Mouse (Mus musculus) cerebellum, adult 8-10 months (tissue): ENCODE measurements at regions not wholly inside any gene's neighbourhood (a gene's known extent, or its start where the extent isn't known, plus 50 kb on each side); places are given as distances from the start of the nearest gene placed in this dataset.
"Not testable (repeated sequence)": the region's sequence is repeated elsewhere in the genome, so short reads cannot be mapped to it uniquely, and the experiment has no call there.

Experiments
- DNase-seq: peaks from one replicate; pipeline ENCODE4 v3.0.0; 2022

DNA sequence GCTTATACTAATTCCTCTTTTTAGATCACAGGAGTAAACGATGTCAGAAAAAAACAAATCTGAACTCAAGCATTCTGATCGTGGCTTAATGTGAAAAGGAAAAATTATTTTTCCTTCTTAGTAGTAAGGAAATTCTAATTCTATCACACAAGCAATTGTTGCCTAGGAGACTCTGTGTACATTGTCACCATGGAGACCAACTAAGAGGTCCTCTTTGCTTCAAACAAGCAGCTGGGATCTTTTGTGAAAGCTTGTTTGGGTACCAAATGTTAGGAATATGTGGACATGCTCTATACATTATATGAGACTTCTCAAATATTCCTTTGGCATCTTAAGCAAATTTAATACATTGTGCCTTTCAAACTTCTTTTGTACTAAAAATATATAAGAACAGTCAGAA lies 345.9 kb upstream of the Atp10a start:
- DNase-seq: no peak

DNA sequence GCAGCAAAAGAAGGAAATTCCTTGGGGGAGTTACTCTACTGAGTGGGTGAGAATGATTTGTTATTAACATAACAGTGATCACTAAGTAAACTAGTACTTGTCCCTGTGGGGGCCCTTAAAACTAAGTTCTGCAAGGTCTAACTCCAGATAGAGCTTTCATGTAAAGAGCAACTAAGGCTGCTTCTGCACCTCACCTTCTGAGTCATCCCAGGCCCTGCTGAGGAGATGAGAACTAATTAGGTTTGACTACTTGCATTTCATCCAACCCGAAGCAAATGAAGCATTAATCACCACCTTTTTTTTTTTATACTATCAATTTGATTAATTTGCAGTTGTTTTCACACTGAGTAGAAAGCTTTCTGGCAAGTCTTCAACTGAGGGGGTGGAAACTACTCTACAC lies 333.6 kb upstream of the Atp10a start:
- DNase-seq: no peak

DNA sequence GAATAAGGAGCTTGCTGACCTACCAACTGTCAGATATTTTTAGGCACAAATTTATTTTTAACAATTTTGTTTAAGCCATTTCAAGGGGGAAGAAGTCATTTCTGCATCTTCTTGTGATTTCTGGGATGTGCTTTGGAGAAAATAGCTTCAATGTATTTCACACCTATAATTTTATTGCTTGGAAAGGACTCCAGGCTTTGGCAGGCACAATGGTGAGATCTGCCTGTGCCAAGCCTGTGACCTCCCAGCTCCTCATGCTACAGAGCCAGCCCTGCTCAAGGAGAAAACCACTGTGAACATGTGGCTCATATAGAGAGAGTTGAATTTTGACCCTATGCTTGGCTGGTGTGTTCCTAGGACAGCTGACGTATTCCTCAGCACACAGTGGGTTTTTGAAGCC lies 288.6 kb upstream of the Atp10a start:
- DNase-seq: no peak

DNA sequence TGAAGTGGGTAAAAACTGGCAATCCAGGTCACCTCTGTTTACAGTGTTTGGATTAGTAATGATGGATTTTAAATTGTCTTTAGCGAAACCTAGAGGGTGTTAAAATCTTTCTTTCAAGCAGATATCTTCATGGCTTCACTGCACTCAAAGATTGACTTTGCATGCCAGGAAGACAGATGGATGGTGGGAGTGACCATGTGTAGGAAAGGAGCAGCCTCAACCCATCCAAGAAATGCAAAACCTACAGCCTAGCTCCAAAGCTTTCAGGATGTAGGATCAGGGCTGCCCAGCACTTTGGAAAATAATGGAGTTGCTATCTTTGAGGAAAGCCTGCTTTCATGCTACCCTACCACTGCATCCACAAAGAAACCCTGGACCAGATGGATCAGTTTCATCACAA lies 272.6 kb upstream of the Atp10a start:
- DNase-seq: no peak

DNA sequence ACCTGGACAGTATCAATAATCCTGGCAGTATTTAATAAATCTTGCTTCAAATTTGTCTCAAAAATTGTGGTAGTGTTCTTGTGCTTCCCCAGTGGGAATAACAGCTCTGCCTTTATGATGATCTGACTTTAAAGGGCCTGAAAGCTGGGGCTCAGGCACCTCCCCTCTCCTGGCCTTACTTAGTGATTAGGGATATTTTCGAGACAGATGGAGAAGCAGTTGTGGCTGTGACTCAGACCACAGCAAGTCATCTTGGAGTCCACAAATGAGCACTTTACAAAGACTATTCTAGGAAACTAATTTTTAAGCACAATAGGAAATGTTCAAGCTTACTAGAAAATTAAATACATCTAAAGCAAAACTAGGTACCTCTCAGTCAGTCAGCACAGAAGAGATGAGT lies 267.6 kb upstream of the Atp10a start:
- no peak for DNase-seq

DNA sequence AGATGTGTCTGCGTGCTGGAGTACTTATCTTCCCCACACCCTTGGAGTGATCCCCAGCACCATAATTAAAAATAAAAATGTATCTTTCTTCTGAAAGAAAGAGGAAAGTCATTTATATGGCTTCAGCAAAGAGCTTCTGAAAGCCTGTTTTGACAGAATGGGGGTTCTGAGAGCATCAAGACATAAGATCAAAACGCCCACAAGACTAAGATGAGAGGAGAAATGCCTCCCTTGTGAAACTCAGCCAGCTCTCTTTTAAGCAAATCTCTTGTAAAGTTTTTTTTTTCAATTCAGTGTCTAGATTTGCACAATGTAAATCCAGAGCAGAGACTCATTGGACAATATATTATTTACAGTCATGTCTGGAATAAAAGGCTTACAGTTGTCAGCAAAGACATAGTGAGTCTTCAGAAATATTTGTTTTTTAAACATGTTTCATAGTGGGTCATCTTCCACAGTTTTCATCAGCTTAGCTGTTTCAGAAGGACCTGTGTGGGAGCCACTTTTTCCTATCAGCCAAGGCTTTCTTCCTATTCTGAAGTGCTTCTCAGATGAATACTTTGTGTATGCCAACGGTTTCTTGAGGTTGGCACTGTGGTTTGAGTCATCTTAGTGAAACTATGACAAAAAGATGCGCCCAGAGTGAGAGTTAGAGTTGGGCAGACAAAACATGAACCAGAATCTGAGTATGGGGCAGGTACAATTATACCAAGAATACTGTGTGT lies 263.4 kb upstream of the Atp10a start:
- DNase-seq: no peak

DNA sequence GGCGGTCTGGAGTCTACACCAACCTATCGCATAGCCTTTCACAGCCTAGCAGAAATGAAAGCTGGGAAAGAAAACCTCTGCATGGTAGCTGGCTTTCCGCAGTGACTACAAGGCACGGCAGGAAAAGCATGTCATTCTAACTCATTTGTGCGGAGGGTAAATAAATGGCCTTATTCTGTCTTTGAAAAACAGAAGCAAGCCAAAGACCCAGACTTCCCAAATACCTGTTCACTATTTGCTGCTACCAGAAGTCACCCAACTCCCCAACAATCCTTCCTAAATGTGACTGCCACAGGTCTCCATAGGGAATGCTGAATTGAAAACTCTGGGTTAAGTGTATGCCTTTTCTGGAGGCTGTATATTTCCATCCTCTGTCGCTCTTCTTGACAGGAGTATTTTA lies 258.0 kb upstream of the Atp10a start:
- DNase-seq: peak; percentile 27

DNA sequence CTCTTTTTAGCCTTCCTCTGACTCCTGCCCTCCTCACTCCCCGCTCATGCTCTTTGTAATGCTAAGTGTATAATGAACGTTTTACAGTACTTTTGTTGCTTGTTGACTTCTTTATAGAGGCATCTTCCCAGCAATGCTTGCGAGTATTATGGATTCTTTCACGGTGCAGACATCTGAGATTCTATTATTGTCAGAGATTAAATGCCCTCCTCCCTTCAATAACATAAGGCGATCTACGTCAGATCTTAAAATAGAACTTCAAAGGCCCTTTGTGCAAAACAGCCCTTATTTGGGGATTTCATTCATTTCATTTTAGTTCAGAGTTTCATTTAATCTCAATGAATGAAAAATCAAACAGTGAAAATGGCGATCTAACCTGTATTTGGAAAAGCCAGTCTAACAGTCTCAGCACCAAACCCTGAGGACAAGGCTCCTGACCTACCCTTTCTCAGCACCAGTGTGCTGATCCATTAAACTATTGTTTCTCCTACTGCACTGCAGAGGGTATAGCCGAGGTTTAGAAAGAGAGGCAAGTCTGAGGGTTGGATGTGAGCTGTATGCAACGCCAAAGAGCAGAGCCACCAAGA lies 257.3 kb upstream of the Atp10a start:
- DNase-seq: no peak

DNA sequence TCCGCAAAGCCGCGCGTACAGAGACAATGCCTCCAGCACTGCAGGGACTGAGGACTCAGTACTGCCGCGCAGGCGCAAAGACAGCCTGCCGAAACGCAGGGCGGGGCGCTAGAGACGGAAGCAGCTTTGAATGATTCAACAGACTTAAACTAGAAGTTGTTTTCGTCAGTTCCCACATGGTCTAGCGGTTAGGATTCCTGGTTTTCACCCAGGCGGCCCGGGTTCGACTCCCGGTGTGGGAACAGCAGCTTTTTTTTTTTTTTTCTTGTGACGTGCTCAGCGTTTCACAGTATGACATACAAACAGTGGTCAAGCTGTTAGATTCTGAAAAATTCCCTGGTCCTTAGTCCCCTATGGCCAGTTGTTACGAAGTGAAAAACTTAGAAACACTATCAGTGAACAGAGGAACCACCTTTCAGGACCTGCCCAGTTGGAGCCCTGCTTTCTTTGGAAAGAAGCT lies 256.8 kb upstream of the Atp10a start:
- peak; percentile 98 for DNase-seq

DNA sequence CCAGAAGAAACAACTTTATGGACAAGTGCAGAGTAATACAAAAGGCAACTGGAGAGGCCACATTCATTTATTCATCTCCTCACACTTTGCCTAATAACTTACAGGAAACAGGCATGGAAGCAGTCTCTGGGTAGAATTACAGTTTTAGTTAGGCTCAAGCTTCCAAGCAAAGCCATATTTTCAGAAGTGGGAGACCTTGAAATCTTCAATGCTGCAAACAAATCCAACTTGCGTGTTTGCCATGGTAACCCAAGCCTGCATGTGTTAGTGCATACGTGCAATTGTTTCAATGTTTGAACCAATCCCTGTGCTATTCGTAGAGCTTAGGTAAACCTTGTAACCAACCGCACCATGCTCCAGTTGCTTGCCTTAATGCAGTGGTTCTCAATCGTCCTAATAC lies 256.3 kb upstream of the Atp10a start:
- no peak for DNase-seq

DNA sequence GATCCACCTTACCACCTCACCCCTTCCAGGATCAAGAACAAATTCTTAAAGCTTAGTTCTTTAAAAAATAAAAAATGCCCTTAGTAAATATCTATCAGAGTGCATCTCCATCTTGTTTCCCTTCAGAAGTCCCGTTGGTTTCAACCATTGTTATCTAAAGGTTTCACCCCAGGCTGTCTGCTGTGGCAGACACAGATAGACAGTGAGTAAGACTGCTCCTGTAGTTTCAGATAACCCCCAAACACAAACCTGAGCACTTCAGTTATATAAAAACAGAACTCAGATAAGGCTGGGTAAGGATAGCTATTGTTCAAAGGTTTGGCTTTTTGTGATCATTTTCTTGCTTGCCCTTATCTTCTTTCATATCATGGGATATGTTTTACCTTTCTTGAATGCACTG lies 255.4 kb upstream of the Atp10a start:
- no peak for DNase-seq

DNA sequence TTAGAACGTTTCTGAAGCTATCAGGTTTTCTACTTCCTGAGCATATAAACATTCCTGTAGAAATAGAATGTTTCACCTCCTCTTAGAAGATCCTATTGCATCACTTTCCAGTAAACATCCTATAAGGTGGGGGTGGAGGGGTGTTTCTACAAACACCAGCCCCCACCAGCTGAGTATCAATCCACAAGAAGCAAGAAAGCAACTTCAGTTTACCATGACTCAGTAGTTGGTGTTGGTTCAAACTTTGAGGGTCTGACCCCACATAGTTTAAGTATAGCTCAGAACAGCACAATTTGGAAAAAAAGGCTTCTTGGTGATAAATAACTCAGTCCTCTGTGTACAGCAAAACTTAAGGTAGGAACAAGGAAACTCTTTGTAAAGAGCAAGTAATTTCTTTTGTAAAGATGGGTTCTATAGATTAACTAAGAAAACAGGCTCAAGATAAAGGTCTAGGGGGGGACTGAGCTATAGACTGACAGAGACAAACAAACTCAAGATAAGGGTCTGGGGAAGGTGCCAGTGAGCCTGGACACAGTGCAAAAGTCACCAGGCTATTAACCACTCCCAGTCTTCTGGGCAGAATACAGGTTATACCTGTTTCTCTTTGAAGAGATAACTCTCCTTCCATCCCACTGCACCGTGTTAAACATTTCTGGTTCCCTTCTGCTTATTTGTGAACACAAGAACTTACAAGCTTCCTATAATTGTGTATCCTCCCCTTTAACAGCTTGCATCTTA lies 218.9 kb upstream of the Atp10a start:
- DNase-seq: no peak

DNA sequence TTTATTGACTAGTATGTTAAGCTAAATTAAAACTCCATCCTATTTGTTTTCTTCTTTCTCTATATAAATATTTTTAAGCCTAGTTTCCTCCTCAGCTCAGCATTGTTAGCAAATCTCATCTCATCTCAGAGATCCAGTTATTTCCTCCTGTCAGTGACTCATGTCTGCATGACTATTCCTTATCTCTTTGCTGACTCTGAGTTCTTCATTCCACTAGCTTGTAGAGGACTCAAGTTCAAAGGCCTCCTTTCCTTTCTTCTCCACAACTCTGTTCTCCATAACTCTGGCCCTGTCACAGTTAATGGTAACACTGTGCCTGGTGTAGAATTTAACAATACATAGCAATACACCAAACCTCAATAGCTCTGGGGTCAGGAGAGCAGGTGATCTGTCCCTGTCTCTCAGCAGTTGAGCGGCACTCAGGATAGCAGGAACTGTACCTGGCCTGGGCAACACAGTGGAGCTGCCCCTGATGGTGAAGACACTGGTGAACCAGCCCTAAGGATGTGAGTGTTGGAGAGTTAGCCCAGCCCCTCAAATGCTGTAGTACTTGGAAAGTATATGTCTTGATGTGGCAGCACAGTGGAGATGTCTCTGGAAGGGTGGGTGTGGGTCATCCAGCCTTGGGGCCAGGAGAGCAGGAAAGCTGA lies 213.3 kb upstream of the Atp10a start:
- no peak for DNase-seq

DNA sequence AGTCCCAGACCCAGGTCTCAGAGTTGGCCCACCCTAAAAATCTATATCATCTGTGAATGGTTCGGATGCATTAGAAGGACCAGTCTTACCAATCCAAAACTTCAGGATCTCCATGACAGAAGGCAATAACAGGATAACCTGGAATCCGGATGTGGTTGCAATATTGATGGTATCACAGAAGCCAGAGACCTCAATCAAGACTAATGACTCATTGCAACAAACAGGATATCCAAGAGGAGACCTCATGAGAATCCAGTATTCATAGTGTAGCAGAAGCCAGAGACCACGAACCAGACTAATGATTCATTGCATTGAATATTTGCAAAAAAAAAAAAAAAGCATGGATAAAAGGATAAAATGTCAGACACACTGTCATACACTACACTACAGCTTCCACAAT lies 212.7 kb upstream of the Atp10a start:
- DNase-seq: no peak

DNA sequence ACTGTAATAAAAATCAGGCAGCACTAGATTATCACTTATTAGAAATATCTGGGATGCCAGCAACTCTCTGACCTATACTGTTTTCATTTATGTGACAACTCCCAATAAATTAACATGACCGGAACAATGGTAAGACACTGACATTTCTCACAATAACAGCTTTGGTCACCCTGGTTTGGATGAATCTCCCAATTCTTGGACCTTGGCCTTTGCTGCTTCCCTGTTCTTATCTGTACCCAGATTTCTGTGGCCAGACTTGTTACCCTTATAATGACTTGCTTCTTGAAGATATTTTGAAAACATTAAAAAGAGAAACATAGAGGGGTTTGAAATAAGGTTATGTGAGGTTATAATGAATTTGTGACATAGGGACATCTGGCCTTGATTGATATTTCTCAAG lies 210.2 kb upstream of the Atp10a start:
- no peak for DNase-seq

DNA sequence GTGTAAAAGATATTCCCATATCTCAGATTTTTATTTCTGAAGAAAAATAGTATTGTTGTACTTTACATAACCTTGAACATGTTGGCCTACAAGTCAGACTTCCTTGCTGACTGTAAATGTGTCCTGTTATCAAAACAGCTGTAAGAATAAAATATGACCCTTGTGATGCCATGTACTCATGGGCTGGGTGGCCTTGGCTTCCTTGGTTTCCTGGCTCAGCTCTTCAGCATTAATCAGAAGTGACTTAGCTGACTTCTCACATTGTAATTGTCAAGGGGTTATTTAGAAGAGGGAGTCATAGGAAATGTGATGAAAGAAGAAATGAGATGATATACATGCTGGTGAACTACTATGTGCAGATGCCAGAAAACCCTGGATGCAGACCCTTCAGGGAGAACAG lies 209.7 kb upstream of the Atp10a start:
- no peak for DNase-seq

DNA sequence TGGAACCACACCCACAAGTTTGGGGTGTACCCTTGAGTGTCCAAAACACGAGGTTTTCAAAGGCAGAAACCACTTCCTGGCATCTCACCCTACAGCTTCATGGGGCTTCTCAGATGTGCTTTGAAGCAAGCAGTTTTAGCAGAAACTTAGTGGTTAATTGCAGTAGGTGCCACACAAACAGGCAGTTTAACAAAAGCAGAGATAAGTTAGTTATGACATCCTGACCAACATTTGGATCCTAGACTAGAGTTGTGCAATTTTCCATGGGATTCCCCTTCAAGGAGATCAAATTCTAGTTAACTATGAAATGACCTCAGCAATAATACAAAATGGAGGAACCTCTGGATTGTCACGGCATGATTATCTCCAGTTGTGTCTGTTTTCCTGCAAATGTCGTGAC lies 207.2 kb upstream of the Atp10a start:
- DNase-seq: no peak

DNA sequence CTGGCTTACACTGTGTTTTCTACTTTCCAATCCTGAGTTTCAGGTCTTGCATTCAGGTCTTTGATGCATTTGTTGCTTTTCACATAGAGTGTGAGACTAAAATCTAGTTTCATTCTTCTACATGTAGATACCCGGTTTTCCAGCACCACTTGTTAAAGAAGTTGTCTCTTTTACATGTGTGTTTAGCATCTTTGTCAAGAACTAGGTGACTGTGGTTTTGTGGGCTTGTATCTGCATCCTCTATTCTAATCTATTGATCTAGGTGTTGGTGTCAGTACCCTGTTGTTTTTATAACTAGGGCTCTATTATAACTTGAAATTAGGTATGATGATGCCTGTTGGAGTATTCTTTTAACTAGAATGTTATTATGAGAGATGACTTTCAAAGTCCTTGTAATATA lies 204.0 kb upstream of the Atp10a start:
- no peak for DNase-seq

DNA sequence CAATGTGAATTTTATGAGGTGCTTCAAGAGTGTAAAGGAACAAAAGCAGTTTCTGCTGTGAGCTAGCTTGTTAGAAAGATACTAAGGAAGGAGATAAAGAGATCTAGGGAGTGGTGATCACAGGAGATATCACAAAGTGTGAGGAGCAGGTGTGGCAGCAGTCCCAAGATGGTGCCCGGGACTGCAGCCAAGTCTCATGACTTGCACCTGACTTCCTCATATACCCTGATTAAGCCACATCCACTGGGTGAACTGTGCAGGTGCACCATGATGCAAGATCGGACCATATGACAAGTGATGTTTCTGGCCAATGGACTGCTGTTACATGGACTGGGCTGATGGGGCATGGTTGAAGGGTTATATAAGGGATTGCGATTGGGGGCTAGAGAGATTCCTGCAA lies 197.8 kb upstream of the Atp10a start:
- not testable (repeated sequence) for DNase-seq

DNA sequence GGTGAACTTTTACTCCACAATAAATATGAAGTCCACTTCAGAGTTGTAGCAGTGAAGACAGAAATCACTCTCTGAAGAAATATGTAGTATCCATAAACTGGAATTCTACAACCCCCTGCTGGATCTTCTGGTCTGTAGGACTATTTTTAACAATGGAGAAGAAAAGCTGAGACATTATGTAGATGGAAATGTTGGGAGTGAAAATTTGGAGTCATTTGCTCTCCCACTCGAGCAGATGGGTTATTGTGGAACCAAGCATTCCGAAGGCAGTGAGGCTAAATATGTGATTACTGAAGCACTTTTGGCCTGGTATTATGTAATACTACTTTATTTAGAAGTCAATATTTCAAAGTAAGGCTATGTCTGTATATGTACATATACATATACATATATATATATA lies 195.0 kb upstream of the Atp10a start:
- no peak for DNase-seq

DNA sequence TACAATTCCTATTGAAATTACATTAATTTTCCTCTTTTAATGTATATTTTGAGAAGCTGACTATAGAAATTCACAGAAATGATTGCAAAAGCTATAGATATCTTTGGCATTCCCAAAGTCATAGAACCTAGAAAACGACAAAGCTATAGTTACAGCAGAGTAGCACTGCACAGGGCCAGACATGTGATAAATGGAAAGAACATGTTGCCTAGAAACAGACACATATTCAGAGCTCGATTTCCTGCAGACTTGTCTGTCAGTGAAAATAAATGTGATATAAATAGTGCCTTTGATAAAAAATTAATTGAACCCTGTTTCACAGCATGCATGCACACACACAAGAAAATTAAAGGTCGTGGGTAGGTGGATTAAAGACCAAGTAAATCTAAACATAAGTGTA lies 182.8 kb upstream of the Atp10a start:
- DNase-seq: no peak

DNA sequence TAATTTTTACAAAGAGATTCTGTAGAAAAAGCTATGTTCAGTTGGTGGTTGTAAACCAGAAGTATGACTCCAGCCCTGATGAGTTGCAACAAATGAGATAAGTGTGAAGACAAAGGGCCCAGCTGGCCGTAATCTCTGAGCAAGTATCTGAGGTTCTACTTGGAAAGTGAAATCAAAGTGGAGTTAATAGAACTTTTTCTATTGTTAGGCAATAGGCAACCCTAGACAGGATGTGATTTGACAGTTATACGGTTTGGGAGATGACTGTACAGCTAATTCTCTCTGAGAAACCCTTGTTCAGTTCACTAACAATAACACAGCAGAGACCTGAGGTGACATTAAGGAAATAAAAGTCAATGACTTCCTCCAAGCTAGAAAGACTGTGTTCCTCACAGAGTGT lies 180.8 kb upstream of the Atp10a start:
- DNase-seq: no peak

DNA sequence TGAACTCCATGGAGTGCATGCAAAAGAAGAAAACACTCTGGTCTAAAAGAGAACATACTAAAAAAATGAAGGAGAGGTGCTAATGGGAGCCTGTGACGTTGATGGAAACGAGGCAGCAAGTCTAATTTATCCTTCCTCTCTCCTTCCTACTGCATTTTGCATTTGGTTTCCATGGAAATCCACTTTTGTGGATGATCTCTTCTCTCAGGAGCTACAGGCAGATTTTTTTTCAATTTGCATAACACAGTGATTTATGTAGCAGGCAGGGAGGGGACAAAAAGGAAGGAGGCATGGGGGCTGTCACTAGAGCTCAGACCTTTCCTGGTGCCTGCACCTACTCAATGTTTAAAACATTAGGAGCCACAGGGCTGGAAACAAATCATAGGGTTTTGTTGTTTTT lies 167.7 kb upstream of the Atp10a start:
- no peak for DNase-seq
